Mouse (Mus musculus): ENCODE data around the gene Eps15l1.

The Eps15l1 gene

GRCm38 (mm10) chr8:72291104-72291503 is 130.2 kb downstream of the Eps15l1 start:
- no peak for DNase-seq (ENCODE audit: low read depth, low spot score)
